Mouse (Mus musculus) midbrain, postnatal 0 days (tissue): ENCODE measurements around the gene Lmo1. TPM values are rescaled to one million over a fixed set of nuclear protein-coding genes. Genes with fewer than 3 reads are reported as not detected.
"Not testable (repeated sequence)": the region's sequence is repeated elsewhere in the genome, so short reads cannot be mapped to it uniquely, and the experiment has no call there.

Experiments used
- ATAC-seq: fragments of 200-750 bp; cut with Nextera tagmentation; 2 replicates; pipeline ENCODE4 v1.8.0; 2017; ENCODE audit warnings: moderate number of reproducible peaks, mild to moderate bottlenecking, moderate TSS enrichment, moderate library complexity; ENCODE audit not compliant: low FRiP score
- DNase-seq: peaks from one replicate; pipeline ENCODE4 v3.0.0-alpha.2; 2015; ENCODE audit warnings: low spot score
- H3K27ac ChIP-seq: fragments of 300-500 bp; sonication (generic); 2 replicates; pipeline ENCODE4 v1.5.1; 2014; ENCODE audit warnings: low read depth, mild to moderate bottlenecking, low read length, mixed read lengths
- H3K27me3 ChIP-seq: fragments of 300-500 bp; sonication (generic); 2 replicates; pipeline ENCODE4 v1.6.1; 2014; ENCODE audit warnings: low read length, control low read depth, mixed read lengths; ENCODE audit not compliant: insufficient read depth
- H3K36me3 ChIP-seq: fragments of 300-500 bp; sonication (generic); 2 replicates; pipeline ENCODE4 v1.6.1; 2014; ENCODE audit warnings: low read length, control low read depth, mixed read lengths; ENCODE audit not compliant: insufficient read depth
- H3K4me1 ChIP-seq: fragments of 300-500 bp; sonication (generic); 2 replicates; pipeline ENCODE4 v1.6.1; 2014; ENCODE audit warnings: mild to moderate bottlenecking, control low read depth, antibody characterized with exemption, low read length, mixed read lengths; ENCODE audit not compliant: insufficient read depth
- H3K4me2 ChIP-seq: fragments of 300-500 bp; sonication (generic); 2 replicates; pipeline ENCODE4 v1.6.1; 2014; ENCODE audit warnings: low read depth, mild to moderate bottlenecking, low read length, mixed read lengths; ENCODE audit not compliant: poor library complexity, severe bottlenecking
- H3K4me3 ChIP-seq: fragments of 300-500 bp; sonication (generic); 2 replicates; pipeline ENCODE4 v1.5.1; 2014; ENCODE audit warnings: low read depth, mild to moderate bottlenecking, low read length, moderate library complexity
- H3K9ac ChIP-seq: fragments of 300-500 bp; sonication (generic); replicated peaks from 2 replicates; pipeline ENCODE4 v1.6.1; 2014; ENCODE audit warnings: mild to moderate bottlenecking, low read length, moderate library complexity, mixed read lengths; ENCODE audit not compliant: poor library complexity, severe bottlenecking
- H3K9me3 ChIP-seq: fragments of 300-500 bp; sonication (generic); 2 replicates; pipeline ENCODE4 v1.6.1; 2016; ENCODE audit warnings: low read length, control low read depth
- CTCF ChIP-seq: IDR thresholded peaks from 2 replicates; pipeline ENCODE4 v1.5.1; 2016; ENCODE audit warnings: antibody characterized with exemption, mild to moderate bottlenecking
- WGBS: fragments of 180-500 bp; shearing (Covaris S2); extraction: QIAGEN DNeasy Blood & Tissue Kit; methylation state at CpG from one replicate; pipeline ENCODE4 v1.1.7; 2014; 5-methylcytosine and 5-hydroxymethylcytosine counted together
- polyA plus RNA-seq: library from polyadenylated mRNA; unstranded; fragments of >200 nt; fragmentation: Nextera tagmentation; extraction: Ambion mirVana; gene quantifications from 2 replicates; pipeline ENCODE4 v1.2.1, GENCODE M21; 2015
- total RNA-seq: library from RNA; depleted of rRNA; stranded (reverse); fragments of >200 nt; gene quantifications from 2 replicates; pipeline ENCODE4 v1.2.3, GENCODE M21; 2014

Lmo1 gene
- total and polyA plus RNA-seq, 2 experiments from 2014 or later: 109 TPM

- H3K36me3 ChIP-seq: no peaks in the 10 kb centered on the region
- no peak for TF ChIP-seq CTCF
- H3K9me3 ChIP-seq: no peaks in the 10 kb centered on the region
- no peak overlapping the region for H3K4me2 ChIP-seq
- no peak overlapping the region for H3K27ac ChIP-seq
- 0 out of 2 replicates have a peak, but pooled peaks cover 4% of the 10 kb centered on the region for H3K4me1 ChIP-seq
- no peak overlapping the region for H3K9ac ChIP-seq
- no peaks in the 10 kb centered on the region for H3K27me3 ChIP-seq
- no peak for DNase-seq
- peak; percentile 8; the same call in 1 of the 2 replicates for ATAC-seq
- 33% methylated on average over 4 of the region's 4 CpGs for WGBS
- no peak overlapping the region for H3K4me3 ChIP-seq
These were observed 59.1 kb downstream of the Lmo1 start for GRCm38 (mm10) chr7:109115929-109116328.

- 13% methylated on average over 1 of the region's 4 CpGs for WGBS
These were observed 59.5 kb downstream of the Lmo1 start for GRCm38 (mm10) chr7:109115488-109115887.

DNA sequence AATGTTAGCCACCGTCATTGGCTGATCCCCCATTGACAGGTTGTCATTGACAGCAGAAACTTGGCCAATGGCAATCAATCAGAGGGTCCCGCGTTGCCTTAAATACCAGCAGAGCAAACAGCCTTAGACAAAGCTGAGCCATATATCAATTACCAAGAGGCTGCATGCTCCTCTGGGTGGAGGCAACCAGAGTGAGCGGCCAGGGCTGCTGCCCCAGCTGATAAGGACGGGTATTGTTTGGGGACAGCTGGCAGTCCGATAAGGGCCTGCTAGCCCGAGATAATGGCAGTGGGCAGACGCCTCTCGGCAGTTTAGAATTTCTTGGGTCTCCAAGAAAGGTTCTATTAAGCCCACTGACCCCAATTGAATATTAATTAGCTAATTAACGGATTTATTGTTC is 60.1 kb downstream of the Lmo1 start:
- no peak overlapping the region for H3K9ac ChIP-seq
- H3K36me3 ChIP-seq: no peaks in the 10 kb centered on the region
- H3K27me3 ChIP-seq: no peaks in the 10 kb centered on the region
- WGBS: 17% methylated on average over 10 of the region's 10 CpGs
- no peak overlapping the region for H3K4me2 ChIP-seq
- no peak overlapping the region for H3K27ac ChIP-seq
- DNase-seq (peak; percentile 38), ATAC-seq (peak; percentile 86)
- 0 out of 2 replicates have a peak, but pooled peaks cover 4% of the 10 kb centered on the region for H3K4me1 ChIP-seq
- H3K9me3 ChIP-seq: no peaks in the 10 kb centered on the region
- no peak for TF ChIP-seq CTCF
- H3K4me3 ChIP-seq: no peak overlapping the region

More at GRCm38 (mm10) chr7:109115488-109115887, 59.5 kb downstream of the Lmo1 start:
- not testable (repeated sequence) for H3K27ac ChIP-seq, H3K27me3 ChIP-seq, H3K36me3 ChIP-seq, DNase-seq, H3K9me3 ChIP-seq, H3K4me2 ChIP-seq, H3K9ac ChIP-seq, H3K4me3 ChIP-seq, H3K4me1 ChIP-seq
- peak; percentile 66 for ATAC-seq

- Histone ChIP-seq H3K36me3 (no peaks in the 10 kb centered on the region), H3K27ac (no peak overlapping the region), H3K4me1 (0 out of 2 replicates have a peak, but pooled peaks cover 4% of the 10 kb centered on the region), H3K9me3 (no peaks in the 10 kb centered on the region), H3K4me3 (no peak overlapping the region), H3K27me3 (no peaks in the 10 kb centered on the region), H3K9ac (no peak overlapping the region), H3K4me2 (no peak overlapping the region)
- 0 out of 2 replicates have a peak, but pooled peaks have one; percentile 15 for TF ChIP-seq CTCF
- ATAC-seq (no peak), DNase-seq (peak; percentile 59)
- WGBS: 52% methylated on average over 5 of the region's 5 CpGs
These were observed 64.0 kb downstream of the Lmo1 start for GRCm38 (mm10) chr7:109111000-109111399.

- 81% methylated on average over 1 of the region's 1 CpGs for WGBS
- no peaks in the 10 kb centered on the region for H3K36me3 ChIP-seq
These were observed 70.1 kb downstream of the Lmo1 start for GRCm38 (mm10) chr7:109104894-109105293.

GRCm38 (mm10) chr7:109101167-109101566 is 73.8 kb downstream of the Lmo1 start:
- Histone ChIP-seq H3K9me3 (no peaks in the 10 kb centered on the region), H3K27me3 (no peaks in the 10 kb centered on the region), H3K36me3 (no peaks in the 10 kb centered on the region), H3K4me1 (no peaks in the 10 kb centered on the region), H3K4me3 (no peak overlapping the region), H3K27ac (no peak overlapping the region), H3K9ac (no peak overlapping the region), H3K4me2 (no peak overlapping the region)
- DNase-seq (no peak), ATAC-seq (no peak)
- 88% methylated on average over 3 of the region's 3 CpGs for WGBS
- no peak for TF ChIP-seq CTCF

More at GRCm38 (mm10) chr7:109104894-109105293, 70.1 kb downstream of the Lmo1 start:
- H3K4me1 ChIP-seq: no peaks in the 10 kb centered on the region
- H3K9ac ChIP-seq: no peak overlapping the region
- DNase-seq: no peak
- no peak overlapping the region for H3K4me3 ChIP-seq
- TF ChIP-seq CTCF: no peak
- no peak overlapping the region for H3K4me2 ChIP-seq
- no peaks in the 10 kb centered on the region for H3K27me3 ChIP-seq
- no peak overlapping the region for H3K27ac ChIP-seq
- no peak for ATAC-seq
- no peaks in the 10 kb centered on the region for H3K9me3 ChIP-seq
